ENCODE assay signal across 8 mouse cellular contexts in the genomic region with DNA sequence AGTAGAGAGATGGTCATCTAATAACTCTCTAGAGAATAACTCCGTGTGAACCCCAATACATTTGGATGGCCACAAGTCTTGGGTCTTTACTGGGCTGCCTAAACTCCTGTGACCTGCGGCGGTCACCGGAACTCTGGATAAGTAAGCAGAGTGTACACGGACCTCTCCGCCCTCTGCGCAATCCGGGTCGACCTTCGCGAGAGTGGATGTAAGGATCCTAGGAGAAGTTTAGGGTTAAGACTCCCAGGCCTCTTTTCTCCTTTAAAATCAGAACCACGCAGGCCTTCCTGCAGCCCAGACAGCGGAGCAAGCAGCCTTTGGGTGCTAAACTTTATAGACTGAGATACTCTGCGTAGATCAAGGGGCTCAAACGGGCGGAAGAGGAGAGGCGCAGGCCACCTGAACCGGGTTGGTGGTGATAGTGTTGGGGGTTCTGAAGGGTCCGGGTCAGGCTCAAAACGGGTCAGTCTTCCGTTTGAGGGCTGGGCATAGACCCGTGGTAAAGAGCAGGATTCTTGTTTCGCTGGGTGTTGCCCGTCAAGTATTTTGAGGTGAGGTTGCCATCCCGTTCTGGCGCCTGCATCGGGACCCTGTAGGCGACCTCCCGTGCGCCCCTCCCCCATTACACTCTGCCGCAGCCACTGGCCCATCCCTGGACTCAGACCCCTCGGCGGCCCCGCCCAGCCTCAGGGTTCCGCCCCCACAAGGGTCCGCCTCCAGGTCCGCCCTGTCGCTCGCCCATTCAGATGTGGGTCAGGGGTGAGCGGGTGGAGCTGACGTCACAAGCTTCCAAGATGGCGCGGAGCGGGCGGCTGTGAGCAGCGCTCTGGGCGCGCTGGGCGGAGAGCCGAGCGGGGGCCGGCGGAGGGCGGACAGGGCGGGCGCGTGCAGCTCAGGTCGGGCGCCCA. TPM values are rescaled to one million over a fixed set of nuclear protein-coding genes. Genes with fewer than 3 reads are reported as not detected.
A peak's percentile ranks its signal among the peaks of the same experiment; 100 is the strongest.
DNase-seq lines count a peak whose midpoint lies in the region; ATAC-seq and TF ChIP-seq lines count a peak whose summit lies in the region.

A gene (plus strand): TSS at position 779 of the 908 bp plus-strand sequence.

- no peaks in the 10 kb centered on the region for H3K36me3 ChIP-seq in erythroblast, embryonic 14.5 days (ENCODE audit: control insufficient read depth)
- H3K36me3 ChIP-seq in heart, embryonic 12.5 days, result no peaks in the 10 kb centered on the region
- no peaks in the 10 kb centered on the region for H3K36me3 ChIP-seq in kidney, embryonic 16.5 days (ENCODE audit: insufficient read depth, low read length)

- H3K9me3 ChIP-seq in erythroblast, embryonic 14.5 days (ENCODE audit: control insufficient read depth, low read length), result peaks cover 6% of the 10 kb centered on the region; the same call in 1 of the 2 replicates
- peaks cover 3% of the 10 kb centered on the region; the same call in 1 of the 2 replicates for H3K9me3 ChIP-seq in heart, embryonic 12.5 days (replicated peaks)
- peaks cover 7% of the 10 kb centered on the region; the same call in 1 of the 2 replicates for H3K9me3 ChIP-seq in kidney, embryonic 16.5 days (ENCODE audit: low read length)

- ATAC-seq in heart, embryonic 12.5 days (ENCODE audit: insufficient number of reproducible peaks, low FRiP score), result peak; percentile 99
- ATAC-seq in kidney, embryonic 16.5 days (ENCODE audit: low FRiP score, low TSS enrichment), result peak; percentile 99

- H3K27ac ChIP-seq in heart, embryonic 12.5 days (ENCODE audit: poor library complexity, severe bottlenecking), result peak within 1 kb of the TSS; percentile 91
- H3K27ac ChIP-seq in kidney, embryonic 16.5 days (ENCODE audit: low read length), result peak within 1 kb of the TSS; percentile 87

- TF ChIP-seq CTCF in brain, embryonic 14.5 days (IDR thresholded peaks at IDR 0.05; ENCODE audit: borderline replicate concordance, extremely low read depth, insufficient read depth, insufficient read length), result no peak

- DNase-seq in CD4-positive helper T cell, adult 2 months (ENCODE audit: low read depth, low spot score), result peak; percentile 91
- peak; percentile 97 for DNase-seq in brain, embryonic 14.5 days (ENCODE audit: low read depth)
- peak; percentile 94 for DNase-seq in liver
- DNase-seq in monocyte, adult 2 months (ENCODE audit: low read depth in 1 of 2, low spot score in 2 of 2), result peak; percentile 72 to 85
- DNase-seq in spleen, postnatal 14 days (ENCODE audit: low spot score in 2 of 2), result peak; percentile 68 to 77

- H3K4me1 ChIP-seq in erythroblast, embryonic 14.5 days (ENCODE audit: control insufficient read depth), result peaks cover 46% of the 10 kb centered on the region
- peaks cover 39% of the 10 kb centered on the region for H3K4me1 ChIP-seq in heart, embryonic 12.5 days (replicated peaks)
- peaks cover 26% of the 10 kb centered on the region for H3K4me1 ChIP-seq in kidney, embryonic 16.5 days (ENCODE audit: insufficient read depth, low read length)

- H3K4me2 ChIP-seq in heart, embryonic 12.5 days, result peak within 1 kb of the TSS; percentile 90
- H3K4me2 ChIP-seq in kidney, embryonic 16.5 days (replicated peaks; ENCODE audit: low read depth, low read length), result peak within 1 kb of the TSS; percentile 91

- H3K27me3 ChIP-seq in erythroblast, embryonic 14.5 days (ENCODE audit: control insufficient read depth), result peaks cover 21% of the 10 kb centered on the region
- no peaks in the 10 kb centered on the region for H3K27me3 ChIP-seq in heart, embryonic 12.5 days (replicated peaks)
- no peaks in the 10 kb centered on the region for H3K27me3 ChIP-seq in kidney, embryonic 16.5 days (ENCODE audit: insufficient read depth, low read length)

- TF ChIP-seq POLR2A in brain, embryonic 14.5 days (IDR thresholded peaks at IDR 0.05; ENCODE audit: borderline replicate concordance, extremely low read depth, insufficient read depth, insufficient read length, poor library complexity, severe bottlenecking), result peak; percentile 97

- H3K4me3 ChIP-seq in erythroblast, embryonic 14.5 days (replicated peaks), result peak within 1 kb of the TSS; percentile 84
- H3K4me3 ChIP-seq in heart, embryonic 12.5 days, result peak within 1 kb of the TSS; percentile 92
- H3K4me3 ChIP-seq in kidney, embryonic 16.5 days (ENCODE audit: low read length), result peak within 1 kb of the TSS; percentile 87

- peak within 1 kb of the TSS; percentile 94 for H3K9ac ChIP-seq in heart, embryonic 12.5 days
- H3K9ac ChIP-seq in kidney, embryonic 16.5 days (replicated peaks; ENCODE audit: low read length), result peak within 1 kb of the TSS; percentile 96

- WGBS in heart, embryonic 12.5 days, result 2% methylated on average over 59 of the region's 59 CpGs
- 1% methylated on average over 53 of the region's 59 CpGs for WGBS in kidney, embryonic 16.5 days

RNA-seq across cellular contexts. Expression of the gene that starts here (rescaled TPM):
- 12.1 and 16.4 TPM in 2 replicates for polyA plus RNA-seq in brain, embryonic 14.5 days (2012; rRNA removed)
- polyA plus RNA-seq in erythroblast, embryonic 14.5 days (2012), result 0.13 and 0.20 TPM in 2 replicates
- polyA plus RNA-seq in heart, embryonic 12.5 days (2016; fragmentation: Nextera tagmentation; extraction: Ambion mirVana), result 6.5 and 7.0 TPM in 2 replicates
- 4.9 and 5.4 TPM in 2 replicates for polyA plus RNA-seq in kidney, embryonic 16.5 days (2015; fragmentation: Nextera tagmentation; extraction: Ambion mirVana)

Comparison
In these comparisons a context has a peak if more than half of its experiments do, and no peak if none do; other contexts are left out.
1. Peak in every context shown above with its lines: DNase-seq, ATAC-seq, H3K4me3 ChIP-seq and H3K27ac ChIP-seq.